Mouse (Mus musculus): ENCODE results near the gene Rcor3. TPM values are rescaled to one million over a fixed set of nuclear protein-coding genes. Genes with fewer than 3 reads are reported as not detected.
A peak's percentile ranks its signal among the peaks of the same experiment; 100 is the strongest.

Rcor3 gene
- total RNA-seq (2012; rRNA removed): 3.7 and 4.1 TPM in 2 replicates

GRCm38 (mm10) chr1:192137926-192138910 is at the start of gene Rcor3:
TSS of gene Rcor3 (minus strand) at chr1:192138062.
- in situ Hi-C loops (cut with MboI; ENCODE audit: low sequenced_read_pairs in 2 of 2, unreplicated experiment in 2 of 2): no loop called here
- Histone ChIP-seq H3K36me3 (ENCODE audit: control insufficient read depth, insufficient read depth, low read length, poor library complexity, severe bottlenecking) (no peaks in the 10 kb centered on the region), H3K9ac (ENCODE audit: insufficient read depth, low read depth, low read length, poor library complexity, severe bottlenecking) (peak within 1 kb of the TSS; percentile 90), H3K4me3 (ENCODE audit: insufficient read depth in 1 of 2, low read depth in 1 of 2, low read length in 2 of 2, poor library complexity in 1 of 2, severe bottlenecking in 1 of 2) (peak within 1 kb of the TSS; percentile 95 to 99), H3K4me1 (ENCODE audit: control insufficient read depth in 2 of 2, insufficient read depth in 2 of 2, low read length in 2 of 2, poor library complexity in 1 of 2) (0 out of 4 replicates have a peak, but pooled peaks cover 0 to 3% of the 10 kb centered on the region in 2 experiments), H3K9me3 (ENCODE audit: control insufficient read depth, insufficient read depth, low read depth, low read length) (0 out of 2 replicates have a peak, but pooled peaks cover 2% of the 10 kb centered on the region), H3K27ac (ENCODE audit: insufficient read depth, low read depth, low read length, poor library complexity, severe bottlenecking) (peak within 1 kb of the TSS; percentile 68)
- peak; percentile 46 for DNase-seq (ENCODE audit: low read depth, low spot score)
- TF ChIP-seq ZNF384 (IDR thresholded peaks at IDR 0.05; ENCODE audit: low read depth, low read length): no peak
- TF ChIP-seq CHD2 (IDR thresholded peaks at IDR 0.05; ENCODE audit: low read depth, low read length): no peak
- 0 out of 2 replicates have a peak, but pooled peaks have one; percentile 13 for TF ChIP-seq HCFC1 (IDR thresholded peaks at IDR 0.05; ENCODE audit: borderline replicate concordance, insufficient read depth, low read length)

DNA sequence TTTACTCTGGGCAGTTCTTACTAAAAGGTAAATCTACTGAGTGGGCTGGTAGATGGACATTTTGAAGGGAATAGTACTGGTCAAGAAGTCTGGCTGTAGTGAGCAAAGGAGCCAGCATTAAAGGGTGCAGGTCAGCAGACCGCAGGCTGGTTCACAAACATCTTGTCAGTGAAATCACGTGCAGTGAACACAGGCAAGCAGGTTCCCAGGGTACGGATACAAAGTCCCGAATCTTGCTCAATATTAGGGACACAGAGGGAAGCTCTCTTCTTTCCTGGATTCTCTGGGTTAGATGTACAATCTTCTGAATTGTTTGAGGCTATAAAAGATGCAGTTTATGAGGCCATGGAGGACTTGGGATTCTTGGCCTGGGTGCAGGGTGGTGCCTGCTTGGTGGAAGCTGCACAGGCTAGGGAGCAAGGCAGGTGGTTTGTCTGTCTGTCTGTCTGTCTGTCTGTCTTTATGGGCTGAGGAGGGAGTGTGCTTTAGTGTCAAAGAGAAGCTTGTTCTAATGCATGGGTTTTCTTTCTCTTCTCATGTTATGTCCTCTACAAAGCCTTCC is 43.9 kb upstream of the Rcor3 start:
- DNase-seq (ENCODE audit: low read depth, low spot score): no peak
- H3K4me3 ChIP-seq (ENCODE audit: insufficient read depth in 1 of 2, low read depth in 1 of 2, low read length in 2 of 2, poor library complexity in 1 of 2, severe bottlenecking in 1 of 2): no peak overlapping the region
- in situ Hi-C loops (cut with MboI; ENCODE audit: low sequenced_read_pairs in 2 of 2, unreplicated experiment in 2 of 2): no loop called here

GRCm38 (mm10) chr1:192179877-192180276 is 42.0 kb upstream of the Rcor3 start:
- Histone ChIP-seq H3K9me3 (ENCODE audit: control insufficient read depth, insufficient read depth, low read depth, low read length) (no peaks in the 10 kb centered on the region), H3K4me3 (ENCODE audit: insufficient read depth in 1 of 2, low read depth in 1 of 2, low read length in 2 of 2, poor library complexity in 1 of 2, severe bottlenecking in 1 of 2) (no peak overlapping the region), H3K4me1 (ENCODE audit: control insufficient read depth in 2 of 2, insufficient read depth in 2 of 2, low read length in 2 of 2, poor library complexity in 1 of 2) (no peaks in the 10 kb centered on the region), H3K9ac (ENCODE audit: insufficient read depth, low read depth, low read length, poor library complexity, severe bottlenecking) (no peak overlapping the region), H3K27ac (ENCODE audit: insufficient read depth, low read depth, low read length, poor library complexity, severe bottlenecking) (no peak overlapping the region), H3K36me3 (ENCODE audit: control insufficient read depth, insufficient read depth, low read length, poor library complexity, severe bottlenecking) (no peaks in the 10 kb centered on the region)
- TF ChIP-seq HCFC1 (IDR thresholded peaks at IDR 0.05; ENCODE audit: borderline replicate concordance, insufficient read depth, low read length): no peak
- TF ChIP-seq ZC3H11A (IDR thresholded peaks at IDR 0.05; ENCODE audit: borderline replicate concordance, low read depth, low read length): no peak
- TF ChIP-seq MAFK (IDR thresholded peaks at IDR 0.05; ENCODE audit: insufficient read depth, low read depth, low read length): no peak
- TF ChIP-seq CHD2 (IDR thresholded peaks at IDR 0.05; ENCODE audit: low read depth, low read length): no peak
- no peak for TF ChIP-seq ZNF384 (IDR thresholded peaks at IDR 0.05; ENCODE audit: low read depth, low read length)
- no peak for DNase-seq (ENCODE audit: low read depth, low spot score)
- in situ Hi-C loops (cut with MboI; ENCODE audit: low sequenced_read_pairs in 2 of 2, unreplicated experiment in 2 of 2): no loop called here

More for the DNA sequence above, 43.9 kb upstream of the Rcor3 start:
- Histone ChIP-seq H3K9me3 (ENCODE audit: control insufficient read depth, insufficient read depth, low read depth, low read length) (no peaks in the 10 kb centered on the region), H3K4me1 (ENCODE audit: control insufficient read depth in 2 of 2, insufficient read depth in 2 of 2, low read length in 2 of 2, poor library complexity in 1 of 2) (no peaks in the 10 kb centered on the region), H3K36me3 (ENCODE audit: control insufficient read depth, insufficient read depth, low read length, poor library complexity, severe bottlenecking) (no peaks in the 10 kb centered on the region), H3K27ac (ENCODE audit: insufficient read depth, low read depth, low read length, poor library complexity, severe bottlenecking) (no peak overlapping the region), H3K9ac (ENCODE audit: insufficient read depth, low read depth, low read length, poor library complexity, severe bottlenecking) (no peak overlapping the region)
- TF ChIP-seq ZNF384 (IDR thresholded peaks at IDR 0.05; ENCODE audit: low read depth, low read length) (no peak), HCFC1 (IDR thresholded peaks at IDR 0.05; ENCODE audit: borderline replicate concordance, insufficient read depth, low read length) (no peak), CHD2 (IDR thresholded peaks at IDR 0.05; ENCODE audit: low read depth, low read length) (no peak), ZC3H11A (IDR thresholded peaks at IDR 0.05; ENCODE audit: borderline replicate concordance, low read depth, low read length) (no peak), MAFK (IDR thresholded peaks at IDR 0.05; ENCODE audit: insufficient read depth, low read depth, low read length) (no peak)

DNA sequence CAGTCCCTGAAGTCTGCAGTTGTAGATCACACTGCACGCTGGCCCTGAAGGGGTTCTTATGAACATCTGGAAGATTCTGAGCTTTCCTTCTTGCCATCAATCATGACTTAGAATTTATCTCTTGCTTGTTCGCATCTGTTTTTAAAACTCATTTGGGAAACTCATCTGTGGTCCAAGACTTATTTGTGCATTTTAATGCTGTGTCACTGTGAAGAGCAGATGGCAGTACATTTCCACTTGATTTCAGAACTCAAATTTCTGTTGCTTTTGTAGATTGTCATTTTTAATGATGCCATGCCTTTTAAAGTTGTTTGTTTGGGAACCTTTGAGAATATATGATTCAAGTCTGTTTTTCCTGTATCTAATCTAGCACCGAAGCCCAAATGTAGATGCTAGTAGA is 33.6 kb upstream of the Rcor3 start:
- TF ChIP-seq ZNF384 (IDR thresholded peaks at IDR 0.05; ENCODE audit: low read depth, low read length) (no peak), HCFC1 (IDR thresholded peaks at IDR 0.05; ENCODE audit: borderline replicate concordance, insufficient read depth, low read length) (no peak), CHD2 (IDR thresholded peaks at IDR 0.05; ENCODE audit: low read depth, low read length) (no peak), ZC3H11A (IDR thresholded peaks at IDR 0.05; ENCODE audit: borderline replicate concordance, low read depth, low read length) (no peak), MAFK (IDR thresholded peaks at IDR 0.05; ENCODE audit: insufficient read depth, low read depth, low read length) (no peak)
- Histone ChIP-seq H3K4me3 (ENCODE audit: insufficient read depth in 1 of 2, low read depth in 1 of 2, low read length in 2 of 2, poor library complexity in 1 of 2, severe bottlenecking in 1 of 2) (no peak overlapping the region), H3K27ac (ENCODE audit: insufficient read depth, low read depth, low read length, poor library complexity, severe bottlenecking) (no peak overlapping the region), H3K9me3 (ENCODE audit: control insufficient read depth, insufficient read depth, low read depth, low read length) (no peaks in the 10 kb centered on the region), H3K36me3 (ENCODE audit: control insufficient read depth, insufficient read depth, low read length, poor library complexity, severe bottlenecking) (no peaks in the 10 kb centered on the region), H3K9ac (ENCODE audit: insufficient read depth, low read depth, low read length, poor library complexity, severe bottlenecking) (no peak overlapping the region), H3K4me1 (ENCODE audit: control insufficient read depth in 2 of 2, insufficient read depth in 2 of 2, low read length in 2 of 2, poor library complexity in 1 of 2) (no peaks in the 10 kb centered on the region)
- no peak for DNase-seq (ENCODE audit: low read depth, low spot score)
- in situ Hi-C loops (cut with MboI; ENCODE audit: low sequenced_read_pairs in 2 of 2, unreplicated experiment in 2 of 2): no loop called here
